Mouse (Mus musculus): ENCODE results near the gene Ikbkg. TPM values are rescaled to one million over a fixed set of nuclear protein-coding genes. Genes with fewer than 3 reads are reported as not detected.
"Not testable (repeated sequence)": the region's sequence is repeated elsewhere in the genome, so short reads cannot be mapped to it uniquely, and the experiment has no call there.

The Ikbkg gene
- polyA plus RNA-seq, 1 experiment = 11.2 TPM

DNA sequence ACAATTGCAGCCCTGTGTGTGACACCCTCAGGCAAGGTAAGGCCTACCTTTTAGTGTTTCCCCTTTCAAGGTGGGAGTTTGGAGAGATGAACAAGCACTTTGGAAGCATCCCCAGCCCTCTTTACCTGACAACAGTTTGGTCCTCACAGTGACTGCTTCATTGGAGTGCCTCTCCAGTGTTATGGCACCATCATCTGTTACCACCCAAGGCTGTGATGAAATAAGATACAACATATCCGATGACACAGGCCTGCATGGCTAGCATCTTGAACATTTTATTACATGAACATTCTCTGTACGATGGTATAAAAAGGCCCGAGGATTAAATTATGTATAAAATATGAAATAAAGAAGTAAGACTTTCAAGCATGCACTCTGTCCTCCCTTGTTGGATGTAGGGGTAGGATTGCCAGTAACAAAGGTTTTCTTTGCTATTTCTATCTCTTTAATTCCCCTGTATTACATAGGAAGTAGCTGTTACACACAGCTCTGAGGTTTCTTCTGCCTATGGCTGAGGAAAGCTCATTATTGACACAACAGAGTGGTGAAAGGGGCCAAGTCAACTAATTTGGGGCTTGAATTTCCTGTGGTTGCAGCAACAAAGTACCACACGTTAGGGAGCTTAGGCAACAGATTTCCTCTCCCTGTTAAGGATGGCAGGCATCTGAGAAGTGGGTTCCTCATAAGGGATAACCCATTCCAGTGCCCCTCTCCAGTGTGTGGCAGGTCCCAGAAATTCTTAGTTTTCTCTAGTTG, 58.2 kb downstream of the Ikbkg start:
- no peak for TF ChIP-seq POLR2A (IDR thresholded peaks at IDR 0.05; ENCODE audit: low read depth, low read length)
- TF ChIP-seq CTCF (conservative IDR thresholded peaks at IDR 0.05; ENCODE audit: insufficient read depth, insufficient read length, low read depth, low read length) = no peak
- WGBS = 82% methylated on average over 4 of the region's 4 CpGs
- no peak for DNase-seq
- H3K27me3 ChIP-seq (replicated peaks; ENCODE audit: control insufficient read depth, insufficient read depth, low read length) = no peaks in the 10 kb centered on the region
- no peak overlapping the region for H3K4me3 ChIP-seq (ENCODE audit: insufficient read depth, low read depth, low read length)
- H3K4me1 ChIP-seq (ENCODE audit: control insufficient read depth, insufficient read depth, low read length) = no peaks in the 10 kb centered on the region
- H3K27ac ChIP-seq (ENCODE audit: insufficient read depth, low read depth, low read length) = no peak overlapping the region
- no peaks in the 10 kb centered on the region; the same call in 1 of the 2 replicates for H3K36me3 ChIP-seq (ENCODE audit: control insufficient read depth, insufficient read depth, low read length)

DNA sequence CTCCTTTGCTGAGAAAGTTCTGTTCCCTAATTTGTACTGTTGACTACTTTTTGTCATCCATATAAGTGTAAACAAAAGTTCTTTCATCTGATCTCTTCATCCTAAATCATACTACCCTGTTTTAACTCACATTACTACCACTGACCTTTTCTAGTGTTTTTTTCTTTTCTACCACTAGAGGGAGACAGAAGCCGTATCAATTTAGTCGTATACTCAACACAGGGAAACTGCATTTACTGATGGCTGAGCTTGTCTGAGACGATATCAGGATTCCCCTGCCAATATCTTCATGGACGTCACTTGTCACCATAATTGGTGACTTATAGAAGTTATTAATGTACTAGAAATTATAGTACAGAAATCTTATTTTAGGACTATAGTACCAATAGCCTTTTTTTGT, 59.7 kb downstream of the Ikbkg start:
- TF ChIP-seq CTCF (conservative IDR thresholded peaks at IDR 0.05; ENCODE audit: insufficient read depth, insufficient read length, low read depth, low read length) (0 out of 2 replicates have a peak, but pooled peaks have one; percentile 4), POLR2A (IDR thresholded peaks at IDR 0.05; ENCODE audit: low read depth, low read length) (no peak)
- peak; percentile 29 for DNase-seq
- Histone ChIP-seq H3K27ac (ENCODE audit: insufficient read depth, low read depth, low read length) (no peak overlapping the region), H3K4me1 (ENCODE audit: control insufficient read depth, insufficient read depth, low read length) (no peaks in the 10 kb centered on the region), H3K36me3 (ENCODE audit: control insufficient read depth, insufficient read depth, low read length) (no peaks in the 10 kb centered on the region), H3K4me3 (ENCODE audit: insufficient read depth, low read depth, low read length) (no peak overlapping the region), H3K27me3 (replicated peaks; ENCODE audit: control insufficient read depth, insufficient read depth, low read length) (no peaks in the 10 kb centered on the region)
- WGBS = 4% methylated on average over 4 of the region's 4 CpGs

DNA sequence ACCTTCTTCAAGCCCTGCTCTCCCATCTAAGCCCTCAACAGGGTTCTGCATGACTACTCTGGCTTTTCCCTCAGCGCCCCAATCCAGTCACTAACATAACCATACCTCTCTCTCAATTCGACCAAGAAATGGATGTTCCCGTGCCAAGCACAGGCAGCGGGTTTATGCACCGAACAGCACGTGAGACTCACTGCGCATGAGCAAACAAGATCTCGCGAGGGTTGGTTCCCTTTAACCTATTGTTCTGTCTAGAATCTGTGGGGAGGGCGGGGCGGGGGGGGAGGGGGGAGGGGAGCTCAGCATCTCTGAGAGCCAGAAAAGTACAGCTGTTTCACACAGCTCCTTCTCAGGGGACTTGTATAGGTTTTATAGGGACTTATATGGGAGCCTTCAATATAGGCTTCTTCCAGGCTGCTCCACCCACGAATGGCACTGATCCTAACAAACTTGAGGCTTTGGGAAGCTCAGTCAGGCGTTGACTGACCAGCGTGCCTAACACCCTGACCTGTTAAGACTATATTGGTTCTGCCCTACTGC, 88.3 kb downstream of the Ikbkg start, which contains the start of gene Gm6880:
Gene Gm6880, minus strand, starts transcription at position 51 of the 537 bp plus-strand sequence.
- H3K4me1 ChIP-seq (ENCODE audit: control insufficient read depth, insufficient read depth, low read length); H3K27me3 ChIP-seq (replicated peaks; ENCODE audit: control insufficient read depth, insufficient read depth, low read length); H3K4me3 ChIP-seq (ENCODE audit: insufficient read depth, low read depth, low read length); DNase-seq; H3K27ac ChIP-seq (ENCODE audit: insufficient read depth, low read depth, low read length); H3K36me3 ChIP-seq (ENCODE audit: control insufficient read depth, insufficient read depth, low read length): not testable (repeated sequence)
- WGBS = 55% methylated on average over 12 of the region's 14 CpGs

DNA sequence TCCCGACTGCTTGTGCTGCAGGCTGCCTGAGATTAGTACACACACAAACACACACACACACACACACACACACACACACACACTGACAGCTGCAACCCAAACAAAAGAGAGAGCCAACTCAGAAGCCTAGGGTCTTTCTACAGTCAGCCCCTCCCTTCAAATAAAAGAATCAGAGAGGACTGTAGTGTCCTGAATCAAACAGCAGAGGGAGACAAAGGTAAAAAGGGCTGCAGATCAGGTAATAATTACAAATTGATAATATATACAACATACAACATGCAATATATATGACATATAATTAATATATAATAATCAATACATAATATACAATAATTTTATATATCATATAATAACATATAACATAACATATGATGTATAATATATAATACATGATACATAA, 104.0 kb downstream of the Ikbkg start:
- H3K27me3 ChIP-seq (replicated peaks; ENCODE audit: control insufficient read depth, insufficient read depth, low read length) = no peaks in the 10 kb centered on the region
- 60% methylated on average over 1 of the region's 1 CpGs for WGBS
- no peak for DNase-seq

More for the DNA sequence above, 104.0 kb downstream of the Ikbkg start:
- TF ChIP-seq POLR2A (IDR thresholded peaks at IDR 0.05; ENCODE audit: low read depth, low read length) (no peak), CTCF (conservative IDR thresholded peaks at IDR 0.05; ENCODE audit: insufficient read depth, insufficient read length, low read depth, low read length) (no peak)
- Histone ChIP-seq H3K4me1 (ENCODE audit: control insufficient read depth, insufficient read depth, low read length) (no peaks in the 10 kb centered on the region), H3K36me3 (ENCODE audit: control insufficient read depth, insufficient read depth, low read length) (no peaks in the 10 kb centered on the region), H3K4me3 (ENCODE audit: insufficient read depth, low read depth, low read length) (no peak overlapping the region), H3K27ac (ENCODE audit: insufficient read depth, low read depth, low read length) (no peak overlapping the region)

Other genes with a start within 250 kb of the Ikbkg start
- gene Tex28, start 225.5 kb upstream of the Ikbkg start, polyA plus RNA-seq (2012; rRNA removed) = not detected in 2 replicates
- not detected in 2 replicates for gene Tktl1, start 216.0 kb upstream of the Ikbkg start, polyA plus RNA-seq (2012; rRNA removed)
- 125 and 161 TPM in 2 replicates for gene Flna, start 143.5 kb upstream of the Ikbkg start, polyA plus RNA-seq (2012; rRNA removed)
- 41.1 and 45.2 TPM in 2 replicates for gene Emd, start 138.6 kb upstream of the Ikbkg start, polyA plus RNA-seq (2012; rRNA removed)
- 1,301 and 1,460 TPM in 2 replicates for gene Rpl10, start 122.5 kb upstream of the Ikbkg start, polyA plus RNA-seq (2012; rRNA removed)
- 79.6 and 104 TPM in 2 replicates for gene Taz, start 111.4 kb upstream of the Ikbkg start, polyA plus RNA-seq (2012; rRNA removed)
- gene Dnase1l1, start 111.0 kb upstream of the Ikbkg start, polyA plus RNA-seq (2012; rRNA removed) = 26.0 and 26.1 TPM in 2 replicates
- 382 and 458 TPM in 2 replicates for gene Atp6ap1, start 96.2 kb upstream of the Ikbkg start, polyA plus RNA-seq (2012; rRNA removed)
- 120 and 150 TPM in 2 replicates for gene Gdi1, start 88.3 kb upstream of the Ikbkg start, polyA plus RNA-seq (2012; rRNA removed)
- gene Fam50a, start 80.3 kb upstream of the Ikbkg start, polyA plus RNA-seq (2012; rRNA removed) = 13.1 and 17.7 TPM in 2 replicates
- 5.8 and 7.3 TPM in 2 replicates for gene Plxna3, start 64.2 kb upstream of the Ikbkg start, polyA plus RNA-seq (2012; rRNA removed)
- gene Lage3, start 39.7 kb upstream of the Ikbkg start, polyA plus RNA-seq (2012; rRNA removed) = 78.3 and 81.7 TPM in 2 replicates
- 43.3 and 50.4 TPM in 2 replicates for gene Ubl4a, start 20.1 kb upstream of the Ikbkg start, polyA plus RNA-seq (2012; rRNA removed)
- gene Slc10a3, start 19.9 kb upstream of the Ikbkg start, polyA plus RNA-seq (2012; rRNA removed) = 13.9 and 17.4 TPM in 2 replicates
- gene Fam3a, start within 50 bp of the Ikbkg start, polyA plus RNA-seq (2012; rRNA removed) = 47.1 and 53.5 TPM in 2 replicates
- 34.1 and 34.8 TPM in 2 replicates for gene G6pdx, start 35.9 kb downstream of the Ikbkg start, polyA plus RNA-seq (2012; rRNA removed)
- not detected in 2 replicates for gene Gm6880, start 88.1 kb downstream of the Ikbkg start, polyA plus RNA-seq (2012; rRNA removed)
- gene Olfr1326-ps1, start 181.6 kb downstream of the Ikbkg start, polyA plus RNA-seq (2012; rRNA removed) = not detected in 2 replicates
- not detected in 2 replicates for gene Olfr1325, start 199.4 kb downstream of the Ikbkg start, polyA plus RNA-seq (2012; rRNA removed)